Mouse (Mus musculus): ENCODE measurements around the gene Glb1l. TPM values are rescaled to one million over a fixed set of nuclear protein-coding genes. Genes with fewer than 3 reads are reported as not detected.
A peak's percentile ranks its signal among the peaks of the same experiment; 100 is the strongest.
"Not testable (repeated sequence)": the region's sequence is repeated elsewhere in the genome, so short reads cannot be mapped to it uniquely, and the experiment has no call there.

Glb1l gene
- polyA plus RNA-seq, 1 experiment from 2014 or later, result 6.8 TPM

DNA sequence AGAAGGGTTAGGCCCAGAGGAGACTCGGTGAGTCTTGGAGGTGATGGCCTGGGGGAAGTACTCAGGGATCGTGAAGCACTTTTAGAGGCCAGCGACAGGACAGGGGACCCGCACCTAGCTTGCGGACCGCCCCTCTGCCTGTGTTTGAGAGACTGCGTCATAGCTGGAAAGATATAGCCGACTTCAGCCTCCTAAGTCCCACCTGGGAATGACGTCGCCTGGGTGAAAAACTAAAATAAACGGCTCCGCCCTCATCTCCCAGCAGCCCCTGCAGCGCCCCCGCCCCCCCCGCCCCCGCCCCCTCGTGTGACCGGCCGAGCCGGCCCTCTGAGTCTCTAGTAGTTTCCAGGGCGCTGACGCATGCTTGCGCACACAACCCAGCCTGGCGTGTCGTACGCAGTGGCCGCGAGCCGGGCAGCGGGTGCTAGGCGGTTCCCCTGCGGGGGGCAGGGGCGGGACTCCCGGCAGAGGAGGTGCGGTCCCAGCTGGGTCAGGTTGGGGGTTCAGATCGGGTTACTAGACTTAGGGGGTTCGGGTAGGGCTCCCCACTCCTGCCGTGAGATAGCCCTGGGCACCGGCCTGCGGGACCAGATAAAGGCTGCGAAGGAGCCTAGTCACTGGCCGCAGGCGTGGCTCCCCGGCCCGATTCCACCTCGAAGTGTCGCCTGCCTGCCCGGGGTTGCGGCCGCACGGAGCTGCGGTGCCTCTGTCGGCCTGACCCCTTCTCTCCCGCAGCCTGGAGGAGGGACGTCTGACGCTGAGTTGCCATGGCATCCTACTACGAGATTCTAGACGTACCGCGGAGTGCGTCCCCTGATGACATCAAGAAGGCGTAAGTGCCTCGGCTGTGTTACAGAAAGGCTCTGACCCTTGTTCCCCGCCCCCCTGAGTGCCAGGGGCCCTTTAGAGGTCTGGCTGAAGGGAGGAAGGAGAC lies 25.8 kb upstream of the Glb1l start, which contains the start of gene Dnajb2:
Dnajb2 (plus strand) TSS at position 290 of the 934 bp plus-strand sequence.
- H3K4me1 ChIP-seq (ENCODE audit: control insufficient read depth, insufficient read depth, low read length), result peaks cover 16% of the 10 kb centered on the region
- peak within 1 kb of the TSS; percentile 88 for H3K4me2 ChIP-seq
- H3K27ac ChIP-seq (ENCODE audit: low read depth, low read length), result peak within 1 kb of the TSS; percentile 85
- no peaks in the 10 kb centered on the region for H3K9me3 ChIP-seq (replicated peaks; ENCODE audit: control insufficient read depth, low read length)
- peak within 1 kb of the TSS; percentile 80 for H3K9ac ChIP-seq (ENCODE audit: low read depth, low read length)
- 0 out of 2 replicates have a peak, but pooled peaks cover 3% of the 10 kb centered on the region for H3K27me3 ChIP-seq (ENCODE audit: control insufficient read depth, insufficient read depth, low read length)
- H3K36me3 ChIP-seq (ENCODE audit: control insufficient read depth, insufficient read depth, low read length), result 0 out of 2 replicates have a peak, but pooled peaks cover 3% of the 10 kb centered on the region
- under 1% methylated on average over 58 of the region's 64 CpGs for WGBS (ENCODE audit: insufficient replicate concordance)
- ATAC-seq (replicated peaks; ENCODE audit: insufficient number of reproducible peaks, low FRiP score, low TSS enrichment), result peak; percentile 89
- peak within 1 kb of the TSS; percentile 53 for H3K4me3 ChIP-seq (ENCODE audit: low read depth, low read length)

DNA sequence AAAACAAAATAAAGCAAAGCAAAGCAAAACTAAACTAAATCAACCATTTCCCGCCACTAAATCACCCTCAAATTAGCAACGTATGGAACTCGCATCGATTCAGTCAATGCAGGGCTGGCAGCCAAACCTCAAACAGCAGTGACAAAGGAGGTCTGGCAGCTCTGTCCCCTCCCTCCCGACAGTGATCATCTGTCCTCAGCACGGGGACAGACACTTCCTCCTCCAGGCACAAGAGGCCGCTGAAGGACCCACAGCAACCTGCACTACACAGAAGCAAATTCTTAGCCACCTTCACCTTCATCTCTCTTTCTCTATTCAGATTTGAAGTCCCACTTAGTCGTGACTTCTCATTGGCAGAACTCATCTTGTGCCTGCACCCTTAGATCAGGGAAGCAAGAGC lies 24.0 kb upstream of the Glb1l start:
- Histone ChIP-seq H3K9me3 (replicated peaks; ENCODE audit: control insufficient read depth, low read length) (no peaks in the 10 kb centered on the region), H3K9ac (ENCODE audit: low read depth, low read length) (no peak overlapping the region), H3K4me3 (ENCODE audit: low read depth, low read length) (no peak overlapping the region), H3K27ac (ENCODE audit: low read depth, low read length) (no peak overlapping the region), H3K4me2 (peak overlapping the region; percentile 14; the same call in 1 of the 2 replicates), H3K27me3 (ENCODE audit: control insufficient read depth, insufficient read depth, low read length) (0 out of 2 replicates have a peak, but pooled peaks cover 3% of the 10 kb centered on the region), H3K36me3 (ENCODE audit: control insufficient read depth, insufficient read depth, low read length) (no peaks in the 10 kb centered on the region), H3K4me1 (ENCODE audit: control insufficient read depth, insufficient read depth, low read length) (peaks cover 16% of the 10 kb centered on the region)
- ATAC-seq (replicated peaks; ENCODE audit: insufficient number of reproducible peaks, low FRiP score, low TSS enrichment), result no peak
- 2% methylated on average over 8 of the region's 8 CpGs for WGBS (ENCODE audit: insufficient replicate concordance)

- not testable (repeated sequence) for H3K9me3 ChIP-seq (replicated peaks; ENCODE audit: control insufficient read depth, low read length); H3K27ac ChIP-seq (ENCODE audit: low read depth, low read length); H3K27me3 ChIP-seq (ENCODE audit: control insufficient read depth, insufficient read depth, low read length)
These were observed 21.9 kb upstream of the Glb1l start for GRCm38 (mm10) chr1:75232489-75232888.

GRCm38 (mm10) chr1:75231664-75232152 lies 21.1 kb upstream of the Glb1l start, which contains the start of gene A630095N17Rik:
Gene A630095N17Rik (minus strand): TSS chr1:75232102.
- Histone ChIP-seq H3K4me1 (ENCODE audit: control insufficient read depth, insufficient read depth, low read length) (peaks cover 15% of the 10 kb centered on the region), H3K9me3 (replicated peaks; ENCODE audit: control insufficient read depth, low read length) (no peaks in the 10 kb centered on the region), H3K4me2 (no peak within 1 kb of the TSS), H3K27ac (ENCODE audit: low read depth, low read length) (no peak within 1 kb of the TSS), H3K27me3 (ENCODE audit: control insufficient read depth, insufficient read depth, low read length) (0 out of 2 replicates have a peak, but pooled peaks cover 3% of the 10 kb centered on the region), H3K36me3 (ENCODE audit: control insufficient read depth, insufficient read depth, low read length) (no peaks in the 10 kb centered on the region), H3K4me3 (ENCODE audit: low read depth, low read length) (no peak within 1 kb of the TSS), H3K9ac (ENCODE audit: low read depth, low read length) (no peak within 1 kb of the TSS)
- ATAC-seq (replicated peaks; ENCODE audit: insufficient number of reproducible peaks, low FRiP score, low TSS enrichment), result no peak
- 70% methylated on average over 5 of the region's 5 CpGs for WGBS (ENCODE audit: insufficient replicate concordance)

More at GRCm38 (mm10) chr1:75232489-75232888, 21.9 kb upstream of the Glb1l start:
- H3K4me1 ChIP-seq (ENCODE audit: control insufficient read depth, insufficient read depth, low read length), result peaks cover 16% of the 10 kb centered on the region
- H3K9ac ChIP-seq (ENCODE audit: low read depth, low read length); H3K36me3 ChIP-seq (ENCODE audit: control insufficient read depth, insufficient read depth, low read length); H3K4me3 ChIP-seq (ENCODE audit: low read depth, low read length); ATAC-seq (replicated peaks; ENCODE audit: insufficient number of reproducible peaks, low FRiP score, low TSS enrichment); H3K4me2 ChIP-seq: not testable (repeated sequence)
- 68% methylated on average over 4 of the region's 4 CpGs for WGBS (ENCODE audit: insufficient replicate concordance)

GRCm38 (mm10) chr1:75231224-75231623 lies 20.6 kb upstream of the Glb1l start:
- Histone ChIP-seq H3K4me2 (no peak overlapping the region), H3K9ac (ENCODE audit: low read depth, low read length) (no peak overlapping the region), H3K27me3 (ENCODE audit: control insufficient read depth, insufficient read depth, low read length) (0 out of 2 replicates have a peak, but pooled peaks cover 3% of the 10 kb centered on the region), H3K4me3 (ENCODE audit: low read depth, low read length) (no peak overlapping the region), H3K4me1 (ENCODE audit: control insufficient read depth, insufficient read depth, low read length) (peaks cover 15% of the 10 kb centered on the region), H3K36me3 (ENCODE audit: control insufficient read depth, insufficient read depth, low read length) (no peaks in the 10 kb centered on the region), H3K9me3 (replicated peaks; ENCODE audit: control insufficient read depth, low read length) (no peaks in the 10 kb centered on the region), H3K27ac (ENCODE audit: low read depth, low read length) (no peak overlapping the region)
- WGBS (ENCODE audit: insufficient replicate concordance), result 66% methylated on average over 4 of the region's 4 CpGs
- no peak for ATAC-seq (replicated peaks; ENCODE audit: insufficient number of reproducible peaks, low FRiP score, low TSS enrichment)

DNA sequence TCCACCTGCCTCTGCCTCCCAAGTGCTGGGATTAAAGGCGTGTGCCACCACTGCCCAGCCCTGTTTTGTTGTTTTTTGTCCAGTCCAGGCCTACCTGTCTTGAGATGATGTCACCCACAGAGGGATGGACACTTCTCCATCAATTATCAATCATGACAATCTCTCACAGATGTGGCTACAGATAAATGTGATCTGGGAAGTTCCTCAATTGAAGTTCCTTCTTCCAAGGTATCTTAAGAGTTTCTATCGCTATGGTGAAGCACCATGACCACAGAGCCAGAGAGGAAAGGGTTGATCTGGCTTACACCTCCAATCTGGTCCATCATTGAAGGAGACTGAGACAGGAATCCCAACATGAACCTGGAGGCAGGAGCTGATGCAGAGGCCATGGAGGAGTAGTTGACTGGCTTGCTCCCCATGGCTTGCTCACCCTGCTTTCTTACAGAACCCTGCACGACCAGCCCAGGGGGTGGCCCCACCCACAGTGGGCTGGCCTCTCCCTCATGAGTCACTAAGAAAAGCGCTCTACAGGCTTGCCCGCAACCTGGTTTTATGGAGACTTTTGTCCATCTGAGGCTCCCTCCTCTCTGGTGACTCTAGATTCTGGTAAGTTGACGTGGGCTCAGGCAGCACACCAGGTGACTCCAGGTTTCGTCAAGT lies 19.9 kb upstream of the Glb1l start:
- Histone ChIP-seq H3K4me2 (no peak overlapping the region), H3K4me3 (ENCODE audit: low read depth, low read length) (no peak overlapping the region), H3K9me3 (replicated peaks; ENCODE audit: control insufficient read depth, low read length) (no peaks in the 10 kb centered on the region), H3K4me1 (ENCODE audit: control insufficient read depth, insufficient read depth, low read length) (peaks cover 11% of the 10 kb centered on the region), H3K27ac (ENCODE audit: low read depth, low read length) (no peak overlapping the region), H3K36me3 (ENCODE audit: control insufficient read depth, insufficient read depth, low read length) (no peaks in the 10 kb centered on the region), H3K27me3 (ENCODE audit: control insufficient read depth, insufficient read depth, low read length) (0 out of 2 replicates have a peak, but pooled peaks cover 3% of the 10 kb centered on the region), H3K9ac (ENCODE audit: low read depth, low read length) (no peak overlapping the region)
- WGBS (ENCODE audit: insufficient replicate concordance), result 67% methylated on average over 7 of the region's 7 CpGs
- ATAC-seq (replicated peaks; ENCODE audit: insufficient number of reproducible peaks, low FRiP score, low TSS enrichment), result no peak

GRCm38 (mm10) chr1:75229158-75229557 lies 18.5 kb upstream of the Glb1l start:
- H3K36me3 ChIP-seq (ENCODE audit: control insufficient read depth, insufficient read depth, low read length), result no peaks in the 10 kb centered on the region
- H3K27me3 ChIP-seq (ENCODE audit: control insufficient read depth, insufficient read depth, low read length), result 0 out of 2 replicates have a peak, but pooled peaks cover 3% of the 10 kb centered on the region
- 55% methylated on average over 4 of the region's 4 CpGs for WGBS (ENCODE audit: insufficient replicate concordance)
- H3K27ac ChIP-seq (ENCODE audit: low read depth, low read length), result no peak overlapping the region
- H3K4me3 ChIP-seq (ENCODE audit: low read depth, low read length), result no peak overlapping the region
- no peak overlapping the region for H3K9ac ChIP-seq (ENCODE audit: low read depth, low read length)
- H3K4me1 ChIP-seq (ENCODE audit: control insufficient read depth, insufficient read depth, low read length), result peaks cover 7% of the 10 kb centered on the region; the same call in 1 of the 2 replicates
- H3K4me2 ChIP-seq, result no peak overlapping the region
- H3K9me3 ChIP-seq (replicated peaks; ENCODE audit: control insufficient read depth, low read length), result no peaks in the 10 kb centered on the region
- ATAC-seq (replicated peaks; ENCODE audit: insufficient number of reproducible peaks, low FRiP score, low TSS enrichment), result no peak

- peaks cover 7% of the 10 kb centered on the region; the same call in 1 of the 2 replicates for H3K4me1 ChIP-seq (ENCODE audit: control insufficient read depth, insufficient read depth, low read length)
- 78% methylated on average over 1 of the region's 1 CpGs for WGBS (ENCODE audit: insufficient replicate concordance)
- no peak overlapping the region for H3K4me3 ChIP-seq (ENCODE audit: low read depth, low read length)
- ATAC-seq (replicated peaks; ENCODE audit: insufficient number of reproducible peaks, low FRiP score, low TSS enrichment), result no peak
- no peak overlapping the region for H3K4me2 ChIP-seq
- H3K27ac ChIP-seq (ENCODE audit: low read depth, low read length), result peak overlapping the region; percentile 46; the same call in 1 of the 2 replicates
- H3K27me3 ChIP-seq (ENCODE audit: control insufficient read depth, insufficient read depth, low read length), result 0 out of 2 replicates have a peak, but pooled peaks cover 2% of the 10 kb centered on the region
- H3K36me3 ChIP-seq (ENCODE audit: control insufficient read depth, insufficient read depth, low read length), result no peaks in the 10 kb centered on the region
- no peaks in the 10 kb centered on the region for H3K9me3 ChIP-seq (replicated peaks; ENCODE audit: control insufficient read depth, low read length)
- H3K9ac ChIP-seq (ENCODE audit: low read depth, low read length), result no peak overlapping the region
These were observed 17.0 kb upstream of the Glb1l start for GRCm38 (mm10) chr1:75227653-75228052.
